Mouse (Mus musculus) megakaryocyte, embryonic 14.5 days (primary cell): Measurements from ENCODE around the gene Serp1.
"Not testable (repeated sequence)": the region's sequence is repeated elsewhere in the genome, so short reads cannot be mapped to it uniquely, and the experiment has no call there.

Experiments
- FLI1 ChIP-seq: IDR thresholded peaks from 2 replicates; pipeline ENCODE4 v1.6.1; 2012; ENCODE audit warnings: low read length, inconsistent platforms, mixed read lengths
- GATA1 ChIP-seq: IDR thresholded peaks from 3 replicates; pipeline ENCODE4 v1.6.1; 2012; ENCODE audit warnings: mixed read lengths, low read length, inconsistent platforms, borderline replicate concordance

- not testable (repeated sequence) for TF ChIP-seq FLI1, GATA1
These were observed 50.4 kb downstream of the Serp1 start for GRCm38 (mm10) chr3:58475298-58475697.
